8 mouse cellular contexts compared by ENCODE assay signal in the genomic region with DNA sequence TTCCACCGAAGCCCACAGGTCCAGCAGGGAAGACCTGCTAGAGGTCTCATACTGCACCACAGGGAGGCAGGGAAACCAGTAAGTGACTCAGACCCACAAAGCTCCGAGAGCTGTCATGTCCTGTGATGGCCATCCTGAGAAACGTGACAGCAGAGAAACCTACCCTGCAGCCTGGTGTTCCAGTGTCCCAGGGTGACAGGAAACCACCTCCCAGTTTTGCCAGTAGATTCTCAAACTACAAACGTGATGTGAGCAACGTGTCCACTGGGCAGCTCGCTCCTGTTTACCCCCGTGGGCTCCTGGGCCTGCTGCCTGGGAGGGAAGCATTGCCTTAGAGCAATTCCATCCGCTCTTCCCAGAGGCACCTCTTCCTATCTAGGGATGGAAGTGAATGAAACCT. TPM values are rescaled to one million over a fixed set of nuclear protein-coding genes. Genes with fewer than 3 reads are reported as not detected.
A peak's percentile ranks its signal among the peaks of the same experiment; 100 is the strongest.
DNase-seq lines count a peak whose midpoint lies in the region; ATAC-seq and TF ChIP-seq lines count a peak whose summit lies in the region.

No protein-coding gene starts in this region.

- H3K9me3 ChIP-seq in ES-E14 (ENCODE audit: control insufficient read depth, insufficient read depth, low read depth, low read length) = no peaks in the 10 kb centered on the region
- H3K9me3 ChIP-seq in forebrain, embryonic 13.5 days (replicated peaks) = no peaks in the 10 kb centered on the region
- no peaks in the 10 kb centered on the region for H3K9me3 ChIP-seq in intestine, embryonic 14.5 days (ENCODE audit: control insufficient read depth, low read length)

- intact Hi-C loops in heart, postnatal 25 days (cut with DNase I) = loop anchor here (1.0 kb wide), 1 partner anchor 169 kb away; no protein-coding TSS in a partner anchor

- H3K79me2 ChIP-seq in macrophage (ENCODE audit: inconsistent target) = peaks cover 49% of the 10 kb centered on the region

- H3K4me2 ChIP-seq in forebrain, embryonic 13.5 days = peak overlapping the region; percentile 79
- peak overlapping the region; percentile 95 for H3K4me2 ChIP-seq in intestine, embryonic 14.5 days (ENCODE audit: low read length)

- WGBS in forebrain, embryonic 13.5 days = 3% methylated on average over 8 of the region's 8 CpGs
- 7% methylated on average over 8 of the region's 8 CpGs for whole genome bisulfite sequencing in intestine, embryonic 14.5 days
- 37% methylated on average over 8 of the region's 8 CpGs for WGBS in macrophage (ENCODE audit: missing documents)

- H3K4me1 ChIP-seq in ES-E14 (ENCODE audit: control insufficient read depth in 2 of 2, insufficient read depth in 2 of 2, low read length in 2 of 2, poor library complexity in 1 of 2) = peaks cover 1 to 11% of the 10 kb centered on the region in 2 experiments; a peak in 1 of 4 replicates
- H3K4me1 ChIP-seq in forebrain, embryonic 13.5 days = peaks cover 44% of the 10 kb centered on the region
- peaks cover 15% of the 10 kb centered on the region for H3K4me1 ChIP-seq in intestine, embryonic 14.5 days (replicated peaks; ENCODE audit: control insufficient read depth, insufficient read depth, low read length)

- peak overlapping the region; percentile 42 for H3K9ac ChIP-seq in ES-E14 (ENCODE audit: insufficient read depth, low read depth, low read length, poor library complexity, severe bottlenecking)
- H3K9ac ChIP-seq in forebrain, embryonic 13.5 days = peak overlapping the region; percentile 76
- H3K9ac ChIP-seq in intestine, embryonic 14.5 days (ENCODE audit: low read length) = peak overlapping the region; percentile 63

- H3K27ac ChIP-seq in ES-E14 (ENCODE audit: insufficient read depth, low read depth, low read length, poor library complexity, severe bottlenecking) = no peak overlapping the region
- H3K27ac ChIP-seq in forebrain, embryonic 13.5 days = no peak overlapping the region
- no peak overlapping the region for H3K27ac ChIP-seq in intestine, embryonic 14.5 days (ENCODE audit: low read depth)
- peak overlapping the region; percentile 46 for H3K27ac ChIP-seq in macrophage

- peak; percentile 95 for DNase-seq in heart, adult 11 months
- no peak for DNase-seq in heart, postnatal 25 days (ENCODE audit: low spot score)
- DNase-seq in ES-E14 (ENCODE audit: low read depth, low spot score) = no peak
- no peak for DNase-seq in intestine, embryonic 14.5 days (ENCODE audit: low spot score)
- no peak for DNase-seq in spleen, postnatal 14 days (ENCODE audit: low spot score in 2 of 2)
- no peak for DNase-seq in ovary, postnatal 10 days (ENCODE audit: low spot score)

- H3K27me3 ChIP-seq in forebrain, embryonic 13.5 days = peaks cover 16% of the 10 kb centered on the region
- peaks cover 4% of the 10 kb centered on the region; the same call in 1 of the 2 replicates for H3K27me3 ChIP-seq in intestine, embryonic 14.5 days (replicated peaks; ENCODE audit: control insufficient read depth, insufficient read depth, low read length)

- no peak for ATAC-seq in forebrain, embryonic 13.5 days
- ATAC-seq in intestine, embryonic 14.5 days (replicated peaks; ENCODE audit: low FRiP score, low TSS enrichment, low read depth) = no peak

- H3K4me3 ChIP-seq in ES-E14 (ENCODE audit: insufficient read depth in 1 of 2, low read depth in 1 of 2, low read length in 2 of 2, poor library complexity in 1 of 2, severe bottlenecking in 1 of 2) = peak overlapping the region; percentile 70 to 74
- peak overlapping the region; percentile 64 for H3K4me3 ChIP-seq in forebrain, embryonic 13.5 days
- H3K4me3 ChIP-seq in intestine, embryonic 14.5 days (ENCODE audit: low read depth, low read length) = peak overlapping the region; percentile 68
- H3K4me3 ChIP-seq in macrophage (ENCODE audit: inconsistent target) = peak overlapping the region; percentile 51

- H3K36me3 ChIP-seq in ES-E14 (ENCODE audit: control insufficient read depth, insufficient read depth, low read length, poor library complexity, severe bottlenecking) = no peaks in the 10 kb centered on the region; the same call in 1 of the 2 replicates
- peaks cover 11% of the 10 kb centered on the region; the same call in 1 of the 2 replicates for H3K36me3 ChIP-seq in forebrain, embryonic 13.5 days (ENCODE audit: poor library complexity, severe bottlenecking)
- H3K36me3 ChIP-seq in intestine, embryonic 14.5 days (ENCODE audit: control insufficient read depth, insufficient read depth, low read length) = peaks cover 15% of the 10 kb centered on the region
- H3K36me3 ChIP-seq in macrophage (ENCODE audit: inconsistent target) = no peaks in the 10 kb centered on the region; the same call in 1 of the 2 replicates

- in situ Hi-C loops in ES-E14 (cut with MboI; ENCODE audit: low sequenced_read_pairs in 2 of 2, unreplicated experiment in 2 of 2) = no loop called here

TF ChIP-seq in ES-E14, 5 proteins besides CTCF, POLR2A, EP300 and RAD21:
- no peak for TF ChIP-seq ZC3H11A (IDR thresholded peaks at IDR 0.05; ENCODE audit: borderline replicate concordance, low read depth, low read length)
- TF ChIP-seq ZNF384 (IDR thresholded peaks at IDR 0.05; ENCODE audit: low read depth, low read length) = no peak
- no peak for TF ChIP-seq HCFC1 (IDR thresholded peaks at IDR 0.05; ENCODE audit: borderline replicate concordance, insufficient read depth, low read length)
- TF ChIP-seq MAFK (IDR thresholded peaks at IDR 0.05; ENCODE audit: insufficient read depth, low read depth, low read length) = no peak
- no peak for TF ChIP-seq CHD2 (IDR thresholded peaks at IDR 0.05; ENCODE audit: low read depth, low read length)

RNA-seq across cellular contexts. Expression of a gene that starts 53.2 kb away (rescaled TPM):
- 10 to 100 TPM in 1 of 2 experiments, 1 to 10 TPM in 1; 7.8 to 10.4 TPM for total RNA-seq in heart, postnatal 25 days (2021)
- total RNA-seq in ES-E14 (2012; rRNA removed) = 18.9 and 19.6 TPM in 2 replicates
- 21.5 and 21.7 TPM in 2 replicates for polyA plus RNA-seq in forebrain, embryonic 13.5 days (2015; fragmentation: Nextera tagmentation; extraction: Ambion mirVana)
- 14.8 and 18.9 TPM in 2 replicates for polyA plus RNA-seq in intestine, embryonic 14.5 days (2014; fragmentation: Nextera tagmentation; extraction: Ambion mirVana)
- total RNA-seq in macrophage (2018; cell fraction: chromatin; rRNA removed) = 1,000 to 10,000 TPM in 2 of 26 experiments, 100 to 1,000 TPM in 24; 111 to 1,491 (median 237) TPM
- total RNA-seq in macrophage (2018; cell fraction: cytosol; rRNA removed) = 100 to 1,000 TPM in 2 of 26 experiments, 10 to 100 TPM in 24; 30.1 to 146 (median 53.5) TPM
- 100 to 1,000 TPM in 21 of 26 experiments, 10 to 100 TPM in 5; 72.7 to 734 (median 143) TPM for total RNA-seq in macrophage (2018; cell fraction: nucleus; rRNA removed)
- polyA plus RNA-seq in macrophage (2018) = 29.8 to 38.1 TPM (median 29.9 TPM) in 3 replicates
